Mouse (Mus musculus): ENCODE measurements at regions not wholly inside any gene's neighbourhood (a gene's known extent, or its start where the extent isn't known, plus 50 kb on each side); places are given as distances from the start of the nearest gene placed in this dataset.

DNA sequence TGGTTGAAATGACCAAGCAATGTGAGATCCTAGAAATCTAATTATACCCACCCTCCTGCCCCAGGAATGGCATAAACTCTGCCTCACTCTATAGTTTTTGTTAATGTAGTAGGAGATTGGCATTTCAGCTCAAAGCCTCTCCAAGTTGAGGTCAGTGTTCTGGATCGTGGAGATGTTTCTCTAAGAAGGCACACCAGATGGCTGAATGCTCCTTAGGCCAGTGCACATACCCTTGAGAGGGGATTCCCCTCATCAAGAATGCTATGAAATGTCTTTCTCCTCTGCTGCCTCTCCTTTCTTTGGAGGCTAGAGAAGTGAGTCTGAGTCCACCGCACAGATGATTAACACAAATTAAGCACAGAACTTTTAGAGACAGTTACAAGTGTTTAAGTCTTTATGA lies 214.7 kb upstream of the N6amt1 start:
- Histone ChIP-seq H3K9ac (replicated peaks; ENCODE audit: low read length, poor library complexity, severe bottlenecking) (no peak overlapping the region), H3K27ac (ENCODE audit: low read depth, low read length) (no peak overlapping the region), H3K27me3 (ENCODE audit: insufficient read depth, low read length) (no peaks in the 10 kb centered on the region), H3K9me3 (ENCODE audit: low read length) (no peaks in the 10 kb centered on the region), H3K36me3 (ENCODE audit: insufficient read depth, low read length) (no peaks in the 10 kb centered on the region), H3K4me2 (ENCODE audit: low read depth, low read length, poor library complexity, severe bottlenecking) (no peak overlapping the region), H3K4me1 (ENCODE audit: insufficient read depth, low read length) (no peaks in the 10 kb centered on the region), H3K4me3 (ENCODE audit: low read depth, low read length) (no peak overlapping the region)
- DNase-seq (ENCODE audit: low spot score) (no peak), ATAC-seq (ENCODE audit: low FRiP score) (no peak)
- WGBS, result 90% methylated on average over 2 of the region's 2 CpGs
- TF ChIP-seq CTCF (IDR thresholded peaks at IDR 0.05), result no peak

- ATAC-seq (ENCODE audit: low FRiP score) (no peak), DNase-seq (ENCODE audit: low spot score) (no peak)
- Histone ChIP-seq H3K27me3 (ENCODE audit: insufficient read depth, low read length) (no peaks in the 10 kb centered on the region), H3K4me1 (ENCODE audit: insufficient read depth, low read length) (no peaks in the 10 kb centered on the region), H3K36me3 (ENCODE audit: insufficient read depth, low read length) (no peaks in the 10 kb centered on the region), H3K4me3 (ENCODE audit: low read depth, low read length) (no peak overlapping the region), H3K9me3 (ENCODE audit: low read length) (no peaks in the 10 kb centered on the region), H3K27ac (ENCODE audit: low read depth, low read length) (no peak overlapping the region), H3K4me2 (ENCODE audit: low read depth, low read length, poor library complexity, severe bottlenecking) (no peak overlapping the region), H3K9ac (replicated peaks; ENCODE audit: low read length, poor library complexity, severe bottlenecking) (no peak overlapping the region)
- WGBS, result 93% methylated on average over 1 of the region's 1 CpGs
- TF ChIP-seq CTCF (IDR thresholded peaks at IDR 0.05), result no peak
Measured at GRCm38 (mm10) chr16:87136503-87136902, 217.5 kb upstream of the N6amt1 start.

DNA sequence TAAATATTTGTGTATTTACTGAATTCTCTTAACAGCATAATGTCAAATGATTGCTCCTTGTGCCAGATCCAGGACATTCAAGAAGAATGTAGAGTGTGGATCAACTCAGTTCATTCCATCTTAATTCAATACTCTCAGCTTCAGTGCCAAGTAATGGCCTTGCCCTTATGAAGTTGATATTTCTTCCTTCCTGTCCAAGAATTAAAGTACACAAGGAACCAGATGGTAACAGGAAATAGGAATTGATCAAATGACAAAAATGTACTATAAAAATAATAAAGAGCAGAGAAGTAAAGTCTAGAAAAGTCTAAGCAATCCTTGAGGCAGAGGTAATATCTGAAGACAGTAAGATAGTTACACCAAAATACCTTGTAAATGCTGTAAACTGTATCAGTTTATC lies 219.5 kb upstream of the N6amt1 start:
- Histone ChIP-seq H3K9ac (replicated peaks; ENCODE audit: low read length, poor library complexity, severe bottlenecking) (no peak overlapping the region), H3K27me3 (ENCODE audit: insufficient read depth, low read length) (no peaks in the 10 kb centered on the region), H3K4me3 (ENCODE audit: low read depth, low read length) (no peak overlapping the region), H3K4me1 (ENCODE audit: insufficient read depth, low read length) (no peaks in the 10 kb centered on the region), H3K27ac (ENCODE audit: low read depth, low read length) (no peak overlapping the region), H3K4me2 (ENCODE audit: low read depth, low read length, poor library complexity, severe bottlenecking) (no peak overlapping the region), H3K9me3 (ENCODE audit: low read length) (no peaks in the 10 kb centered on the region), H3K36me3 (ENCODE audit: insufficient read depth, low read length) (no peaks in the 10 kb centered on the region)
- no peak for ATAC-seq (ENCODE audit: low FRiP score)
- TF ChIP-seq CTCF (IDR thresholded peaks at IDR 0.05), result no peak
- DNase-seq (ENCODE audit: low spot score), result no peak

DNA sequence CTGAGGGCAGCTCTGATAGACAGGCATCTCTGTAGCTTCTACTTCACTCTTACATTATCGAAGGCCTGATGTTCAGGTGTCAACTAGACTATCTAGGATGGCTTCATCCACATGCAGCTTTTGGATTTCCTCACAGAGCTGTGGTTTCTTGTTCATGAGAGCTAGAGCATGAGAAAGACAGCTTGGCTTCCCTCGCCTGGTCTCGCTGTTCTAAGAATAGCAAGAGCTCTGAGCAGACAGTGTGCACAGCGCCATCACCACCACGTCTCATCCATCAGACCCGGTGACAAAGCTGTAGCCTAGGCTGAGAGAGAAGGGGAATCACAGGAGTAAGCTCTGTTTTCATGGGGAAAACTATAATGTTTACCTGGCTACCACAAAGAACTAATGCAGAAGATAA lies 220.1 kb upstream of the N6amt1 start:
- Histone ChIP-seq H3K4me1 (ENCODE audit: insufficient read depth, low read length) (no peaks in the 10 kb centered on the region), H3K9me3 (ENCODE audit: low read length) (no peaks in the 10 kb centered on the region), H3K4me3 (ENCODE audit: low read depth, low read length) (no peak overlapping the region), H3K4me2 (ENCODE audit: low read depth, low read length, poor library complexity, severe bottlenecking) (no peak overlapping the region), H3K27me3 (ENCODE audit: insufficient read depth, low read length) (no peaks in the 10 kb centered on the region), H3K27ac (ENCODE audit: low read depth, low read length) (no peak overlapping the region), H3K9ac (replicated peaks; ENCODE audit: low read length, poor library complexity, severe bottlenecking) (no peak overlapping the region), H3K36me3 (ENCODE audit: insufficient read depth, low read length) (no peaks in the 10 kb centered on the region)
- no peak for TF ChIP-seq CTCF (IDR thresholded peaks at IDR 0.05)
- WGBS, result 89% methylated on average over 6 of the region's 6 CpGs
- ATAC-seq (ENCODE audit: low FRiP score) (no peak), DNase-seq (ENCODE audit: low spot score) (no peak)

DNA sequence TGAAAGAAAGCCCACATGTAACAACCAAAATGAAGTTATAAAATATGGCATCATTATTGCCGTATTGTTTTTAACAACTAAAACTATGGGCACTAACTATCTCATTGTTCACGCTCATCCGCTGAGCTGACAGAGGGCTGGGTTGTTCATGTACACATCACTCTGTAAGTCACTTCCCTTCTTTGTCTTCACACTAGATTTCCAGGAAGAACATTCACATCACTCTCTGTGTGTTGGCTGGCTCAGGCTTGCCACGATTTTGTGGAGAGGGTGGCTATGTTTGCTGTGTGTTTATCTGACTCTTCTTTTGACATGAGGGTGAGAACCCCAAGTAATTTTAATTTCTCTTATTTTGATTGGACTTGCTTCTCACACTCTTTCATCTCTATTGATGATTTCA lies 221.9 kb upstream of the N6amt1 start:
- H3K9ac ChIP-seq (replicated peaks; ENCODE audit: low read length, poor library complexity, severe bottlenecking), result no peak overlapping the region
- no peaks in the 10 kb centered on the region for H3K4me1 ChIP-seq (ENCODE audit: insufficient read depth, low read length)
- no peaks in the 10 kb centered on the region for H3K27me3 ChIP-seq (ENCODE audit: insufficient read depth, low read length)
- H3K4me3 ChIP-seq (ENCODE audit: low read depth, low read length), result no peak overlapping the region
- no peak for TF ChIP-seq CTCF (IDR thresholded peaks at IDR 0.05)
- no peaks in the 10 kb centered on the region for H3K9me3 ChIP-seq (ENCODE audit: low read length)
- no peak overlapping the region for H3K4me2 ChIP-seq (ENCODE audit: low read depth, low read length, poor library complexity, severe bottlenecking)
- no peak overlapping the region for H3K27ac ChIP-seq (ENCODE audit: low read depth, low read length)
- ATAC-seq (ENCODE audit: low FRiP score), result no peak
- WGBS, result 85% methylated on average over 4 of the region's 4 CpGs
- no peak for DNase-seq (ENCODE audit: low spot score)
- no peaks in the 10 kb centered on the region for H3K36me3 ChIP-seq (ENCODE audit: insufficient read depth, low read length)

- no peak overlapping the region for H3K27ac ChIP-seq (ENCODE audit: low read depth, low read length)
- DNase-seq (ENCODE audit: low spot score) (no peak), ATAC-seq (ENCODE audit: low FRiP score) (no peak)
- no peak overlapping the region for H3K9ac ChIP-seq (replicated peaks; ENCODE audit: low read length, poor library complexity, severe bottlenecking)
- H3K27me3 ChIP-seq (ENCODE audit: insufficient read depth, low read length), result no peaks in the 10 kb centered on the region
- no peak for TF ChIP-seq CTCF (IDR thresholded peaks at IDR 0.05)
- H3K36me3 ChIP-seq (ENCODE audit: insufficient read depth, low read length), result no peaks in the 10 kb centered on the region
- H3K4me3 ChIP-seq (ENCODE audit: low read depth, low read length), result no peak overlapping the region
- 59% methylated on average over 12 of the region's 12 CpGs for WGBS
- H3K9me3 ChIP-seq (ENCODE audit: low read length), result no peaks in the 10 kb centered on the region
- no peaks in the 10 kb centered on the region for H3K4me1 ChIP-seq (ENCODE audit: insufficient read depth, low read length)
- H3K4me2 ChIP-seq (ENCODE audit: low read depth, low read length, poor library complexity, severe bottlenecking), result no peak overlapping the region
Measured at GRCm38 (mm10) chr16:87130733-87131640, 223.0 kb upstream of the N6amt1 start.

Measured in midbrain, postnatal 0 days (tissue).